Mouse (Mus musculus) lung, embryonic 16.5 days (tissue): ENCODE data around the gene Bmpr2. TPM values are rescaled to one million over a fixed set of nuclear protein-coding genes. Genes with fewer than 3 reads are reported as not detected.

Experiments used
- ATAC-seq: fragments of 200-750 bp; cut with Nextera tagmentation; 2 replicates; pipeline ENCODE4 v1.8.0; 2017; ENCODE audit warnings: low read depth, mild to moderate bottlenecking, moderate library complexity
- H3K27ac ChIP-seq: fragments of 300-500 bp; sonication (generic); 2 replicates; pipeline ENCODE4 v1.5.1; 2014; ENCODE audit warnings: mild to moderate bottlenecking, control low read depth, low read length
- H3K27me3 ChIP-seq: fragments of 300-500 bp; sonication (generic); 2 replicates; pipeline ENCODE4 v1.6.1; 2014; ENCODE audit warnings: low read depth, low read length, mixed read lengths; ENCODE audit not compliant: control insufficient read depth, insufficient read depth
- H3K36me3 ChIP-seq: fragments of 300-500 bp; sonication (generic); 2 replicates; pipeline ENCODE4 v1.6.1; 2014; ENCODE audit warnings: low read length; ENCODE audit not compliant: control insufficient read depth, insufficient read depth
- H3K4me1 ChIP-seq: fragments of 300-500 bp; sonication (generic); replicated peaks from 2 replicates; pipeline ENCODE4 v1.6.1; 2014; ENCODE audit warnings: low read length, mixed read lengths; ENCODE audit not compliant: control insufficient read depth, insufficient read depth
- H3K4me2 ChIP-seq: fragments of 300-500 bp; sonication (generic); 2 replicates; pipeline ENCODE4 v1.6.1; 2014; ENCODE audit warnings: low read depth, low read length, control low read depth
- H3K4me3 ChIP-seq: fragments of 300-500 bp; sonication (generic); 2 replicates; pipeline ENCODE4 v1.5.1; 2014; ENCODE audit warnings: mild to moderate bottlenecking, low read length, control low read depth
- H3K9ac ChIP-seq: fragments of 300-500 bp; sonication (generic); 2 replicates; pipeline ENCODE4 v1.6.1; 2014; ENCODE audit warnings: low read length, control low read depth
- H3K9me3 ChIP-seq: fragments of 300-500 bp; sonication (generic); 2 replicates; pipeline ENCODE4 v1.6.1; 2016; ENCODE audit warnings: low read length; ENCODE audit not compliant: control insufficient read depth
- WGBS: fragments of 180-500 bp; shearing (Covaris S2); extraction: QIAGEN DNeasy Blood & Tissue Kit; methylation state at CpG from one replicate; pipeline ENCODE4 v1.1.7; 2014; 5-methylcytosine and 5-hydroxymethylcytosine counted together
- polyA plus RNA-seq: library from polyadenylated mRNA; unstranded; fragments of >200 nt; fragmentation: Nextera tagmentation; extraction: Ambion mirVana; gene quantifications from 2 replicates; pipeline ENCODE4 v1.2.1, GENCODE M21; 2015

Bmpr2 gene
- polyA plus RNA-seq, 1 experiment from 2014 or later: 9.4 TPM

DNA sequence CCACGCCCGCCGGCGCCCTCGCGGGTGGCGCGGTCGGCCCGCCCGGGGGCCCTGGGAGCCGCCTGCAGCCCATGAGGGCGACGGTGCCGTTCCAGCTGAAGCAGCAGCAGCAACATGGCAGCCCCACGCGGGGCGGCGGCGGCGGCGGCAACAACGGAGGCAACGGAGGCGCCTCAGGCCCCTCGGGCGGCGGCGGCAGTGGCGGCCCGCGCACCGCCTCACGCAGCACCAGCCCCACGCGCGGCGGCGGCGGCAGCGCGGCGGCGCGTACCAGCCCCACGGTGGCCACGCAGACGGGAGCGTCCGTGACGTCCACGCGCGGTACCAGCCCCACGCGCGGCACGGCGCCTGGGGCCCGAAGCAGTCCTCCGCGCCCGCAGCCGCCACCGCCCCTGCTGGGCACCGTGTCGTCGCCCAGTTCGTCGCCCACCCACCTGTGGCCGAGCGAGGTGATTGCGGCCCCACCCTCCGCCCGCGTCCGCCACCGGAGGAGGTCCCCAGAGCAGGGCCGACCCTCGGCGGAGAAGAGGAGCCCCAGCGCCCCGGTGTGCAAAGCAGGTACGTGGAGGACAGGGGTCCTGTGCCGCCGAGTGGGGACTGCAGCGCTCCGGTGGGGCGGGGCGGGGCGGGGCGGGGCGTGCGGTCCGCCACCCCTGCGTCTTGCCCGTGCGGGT lies 150.1 kb downstream of the Bmpr2 start:
- no peaks in the 10 kb centered on the region for H3K27me3 ChIP-seq
- peak; percentile 25 for ATAC-seq
- peak overlapping the region; percentile 65 for H3K4me2 ChIP-seq
- WGBS: under 1% methylated on average over 84 of the region's 98 CpGs
- H3K9me3 ChIP-seq: no peaks in the 10 kb centered on the region
- peak overlapping the region; percentile 96 for H3K4me3 ChIP-seq
- H3K27ac ChIP-seq: peak overlapping the region; percentile 94
- H3K4me1 ChIP-seq: peaks cover 24% of the 10 kb centered on the region
- H3K36me3 ChIP-seq: no peaks in the 10 kb centered on the region
- H3K9ac ChIP-seq: peak overlapping the region; percentile 94

DNA sequence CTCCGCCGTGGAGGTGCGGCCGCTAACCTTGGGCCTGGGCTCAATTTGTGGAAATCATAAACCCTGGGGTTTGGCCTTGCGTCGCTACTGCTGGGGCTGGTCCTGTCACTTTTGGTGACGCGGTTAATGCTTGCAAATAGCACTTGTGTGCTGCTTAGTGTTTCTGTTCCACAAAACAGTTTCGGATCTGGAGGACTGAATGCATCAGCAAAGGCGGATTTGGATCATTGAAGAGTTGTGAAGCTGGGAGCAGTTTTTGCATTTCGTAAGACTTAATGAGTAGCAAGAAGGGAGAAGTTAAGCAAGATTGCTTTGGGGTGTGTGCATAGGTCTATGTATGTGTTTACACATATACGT lies 150.6 kb downstream of the Bmpr2 start:
- Histone ChIP-seq H3K4me3 (peak overlapping the region; percentile 96), H3K4me1 (peaks cover 24% of the 10 kb centered on the region), H3K4me2 (peak overlapping the region; percentile 65), H3K9me3 (no peaks in the 10 kb centered on the region), H3K27ac (peak overlapping the region; percentile 94), H3K36me3 (no peaks in the 10 kb centered on the region), H3K27me3 (no peaks in the 10 kb centered on the region), H3K9ac (peak overlapping the region; percentile 94)
- ATAC-seq: no peak
- WGBS: 3% methylated on average over 12 of the region's 12 CpGs

DNA sequence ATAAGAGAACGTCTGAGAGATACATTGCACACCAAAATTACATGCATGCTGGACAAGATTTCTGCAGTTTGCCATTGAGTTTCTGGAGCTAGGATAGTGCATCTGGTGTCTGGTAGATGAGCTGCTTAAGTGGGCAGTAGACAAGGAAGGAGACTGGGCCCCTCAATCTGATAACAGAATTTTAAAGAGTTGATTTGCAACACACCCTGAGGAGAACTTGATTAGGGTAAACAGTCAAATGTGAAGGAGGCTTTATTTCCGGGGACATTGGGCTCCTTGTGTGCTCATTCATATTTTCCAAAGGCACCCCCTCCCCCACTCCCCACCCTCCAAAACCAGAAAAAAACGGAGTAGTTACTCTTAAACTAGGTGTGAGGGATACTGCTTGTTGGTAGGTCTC lies 151.6 kb downstream of the Bmpr2 start:
- ATAC-seq: no peak

DNA sequence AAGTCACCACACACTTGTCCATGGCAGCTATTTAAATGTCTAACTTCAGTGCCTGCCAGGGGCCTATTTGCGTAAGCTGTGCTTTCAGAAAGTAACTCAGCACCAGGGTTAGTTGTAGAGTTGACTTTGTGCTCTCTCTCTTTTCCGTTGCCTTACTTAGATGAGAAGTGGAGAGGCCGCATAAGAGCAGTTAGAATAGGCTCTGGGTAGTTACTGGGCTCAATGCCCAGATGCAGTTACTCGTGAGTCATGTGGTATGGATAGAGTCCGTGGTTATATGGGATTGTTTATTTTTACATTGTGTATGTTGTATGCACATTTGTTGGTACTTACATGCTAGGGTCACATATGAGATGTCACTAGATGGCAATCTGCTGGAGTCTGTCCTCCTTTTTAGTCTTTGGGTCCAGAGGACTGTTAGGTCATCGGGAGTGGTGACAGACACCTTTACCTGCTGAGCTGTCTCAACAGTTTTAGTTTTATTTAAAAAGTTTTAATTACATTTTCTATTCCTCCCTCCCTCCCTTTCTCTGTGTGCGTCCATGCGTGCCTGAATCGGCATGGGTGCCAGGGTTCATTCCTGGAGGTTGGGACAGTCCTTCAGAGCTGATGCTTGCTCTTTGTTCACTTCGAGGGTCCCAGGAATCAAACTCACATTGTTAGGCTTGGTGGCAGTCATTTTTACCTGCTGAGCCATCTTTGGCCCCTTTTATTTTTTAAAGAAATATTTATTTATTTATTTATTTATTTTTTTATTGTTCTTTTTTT lies 152.8 kb downstream of the Bmpr2 start:
- H3K4me1 ChIP-seq: peaks cover 24% of the 10 kb centered on the region
- H3K27ac ChIP-seq: peak overlapping the region; percentile 78
- no peak overlapping the region; the same call in 1 of the 2 replicates for H3K9ac ChIP-seq
- peak; percentile 39 for ATAC-seq
- H3K27me3 ChIP-seq: no peaks in the 10 kb centered on the region
- no peaks in the 10 kb centered on the region for H3K36me3 ChIP-seq
- peak overlapping the region; percentile 96 for H3K4me3 ChIP-seq
- H3K9me3 ChIP-seq: no peaks in the 10 kb centered on the region
- peak overlapping the region; percentile 65 for H3K4me2 ChIP-seq
- WGBS: 50% methylated on average over 10 of the region's 10 CpGs

More for the DNA sequence above, 151.6 kb downstream of the Bmpr2 start:
- peak overlapping the region; percentile 24; the same call in 1 of the 2 replicates for H3K27ac ChIP-seq
- 47% methylated on average over 3 of the region's 3 CpGs for WGBS
- H3K4me2 ChIP-seq: peak overlapping the region; percentile 65
- H3K36me3 ChIP-seq: no peaks in the 10 kb centered on the region
- peak overlapping the region; percentile 94 for H3K9ac ChIP-seq
- H3K4me3 ChIP-seq: peak overlapping the region; percentile 96
- H3K4me1 ChIP-seq: peaks cover 24% of the 10 kb centered on the region
- no peaks in the 10 kb centered on the region for H3K9me3 ChIP-seq
- H3K27me3 ChIP-seq: no peaks in the 10 kb centered on the region

DNA sequence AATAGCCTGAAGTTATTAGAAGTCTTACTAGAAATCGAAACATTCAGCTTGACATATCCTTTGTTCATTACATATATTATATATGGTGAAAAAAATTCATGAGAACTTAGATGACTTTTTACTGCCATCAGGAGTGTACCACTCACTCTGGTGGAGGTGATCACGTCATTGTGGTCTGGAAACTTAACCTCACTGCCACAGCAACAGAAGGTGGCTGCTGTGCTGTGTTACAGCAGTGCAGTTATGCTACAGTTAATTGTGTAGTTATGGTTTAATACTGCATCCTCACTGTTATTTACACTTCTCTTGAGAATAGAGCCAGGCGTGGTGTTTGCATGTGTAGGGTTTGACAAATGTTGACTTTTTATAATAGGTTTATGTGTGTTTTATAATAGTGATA lies 154.2 kb downstream of the Bmpr2 start:
- H3K27me3 ChIP-seq: no peaks in the 10 kb centered on the region
- H3K27ac ChIP-seq: no peak overlapping the region
- no peak for ATAC-seq
- H3K9ac ChIP-seq: no peak overlapping the region
- no peak overlapping the region for H3K4me3 ChIP-seq
- H3K36me3 ChIP-seq: peaks cover 2% of the 10 kb centered on the region; the same call in 1 of the 2 replicates
- 64% methylated on average over 3 of the region's 3 CpGs for WGBS
- H3K4me2 ChIP-seq: no peak overlapping the region
- peaks cover under 1% of the 10 kb centered on the region; the same call in 1 of the 2 replicates for H3K9me3 ChIP-seq
- peaks cover 24% of the 10 kb centered on the region for H3K4me1 ChIP-seq

DNA sequence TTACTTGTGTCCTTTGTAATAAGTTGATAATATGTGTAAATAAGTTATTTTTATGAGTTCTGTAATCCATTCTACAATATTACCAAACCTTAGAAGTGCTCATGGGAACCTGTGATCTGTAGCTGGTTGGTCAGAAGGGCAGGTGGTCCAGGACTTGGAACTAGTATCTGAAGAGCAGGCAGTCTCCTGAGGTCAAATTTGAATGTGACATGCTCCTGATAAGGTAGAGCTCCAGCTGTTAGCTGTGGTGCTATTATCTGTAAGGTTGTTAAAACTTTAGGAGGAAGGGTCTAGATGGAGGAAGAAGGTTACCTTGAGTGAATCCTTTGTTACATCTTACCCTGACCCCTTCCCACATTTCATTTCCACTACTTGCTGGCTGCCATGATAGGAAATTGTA lies 154.9 kb downstream of the Bmpr2 start:
- ATAC-seq: no peak
- H3K9ac ChIP-seq: no peak overlapping the region
- H3K27me3 ChIP-seq: no peaks in the 10 kb centered on the region
- peaks cover 5% of the 10 kb centered on the region; the same call in 1 of the 2 replicates for H3K36me3 ChIP-seq
- no peak overlapping the region for H3K4me2 ChIP-seq
- H3K4me1 ChIP-seq: peaks cover 24% of the 10 kb centered on the region
- H3K9me3 ChIP-seq: peaks cover 4% of the 10 kb centered on the region; the same call in 1 of the 2 replicates
- H3K4me3 ChIP-seq: no peak overlapping the region
- no peak overlapping the region for H3K27ac ChIP-seq

DNA sequence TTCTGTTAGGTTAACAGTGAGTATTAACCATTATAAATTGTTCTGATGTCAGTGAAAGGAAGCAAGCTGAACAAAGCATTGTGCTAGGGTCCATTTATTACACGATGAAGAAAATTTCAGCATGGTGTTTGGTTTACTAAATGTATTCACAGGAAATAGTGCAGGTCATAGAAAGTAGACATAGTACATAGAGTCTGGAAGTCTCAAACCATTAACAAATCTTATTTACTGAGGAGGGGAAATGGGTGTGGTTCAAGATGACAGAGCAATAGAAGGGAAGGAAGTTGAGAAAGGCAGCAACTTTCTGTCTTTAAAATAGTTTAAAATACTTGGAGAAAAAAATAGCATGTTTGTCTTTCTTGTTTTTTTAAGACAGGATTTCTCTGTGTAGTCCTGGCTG lies 160.0 kb downstream of the Bmpr2 start:
- no peak overlapping the region for H3K4me2 ChIP-seq
- ATAC-seq: peak; percentile 61
- no peak overlapping the region for H3K9ac ChIP-seq
- H3K9me3 ChIP-seq: peaks cover 4% of the 10 kb centered on the region; the same call in 1 of the 2 replicates
- H3K27me3 ChIP-seq: no peaks in the 10 kb centered on the region
- peaks cover 5% of the 10 kb centered on the region; the same call in 1 of the 2 replicates for H3K36me3 ChIP-seq
- 42% methylated on average over 1 of the region's 1 CpGs for WGBS
- 0 out of 2 replicates have a peak, but pooled peaks cover 2% of the 10 kb centered on the region for H3K4me1 ChIP-seq
- no peak overlapping the region for H3K4me3 ChIP-seq
- 0 out of 2 replicates have a peak overlapping the region, but pooled peaks have one; percentile 5 for H3K27ac ChIP-seq

DNA sequence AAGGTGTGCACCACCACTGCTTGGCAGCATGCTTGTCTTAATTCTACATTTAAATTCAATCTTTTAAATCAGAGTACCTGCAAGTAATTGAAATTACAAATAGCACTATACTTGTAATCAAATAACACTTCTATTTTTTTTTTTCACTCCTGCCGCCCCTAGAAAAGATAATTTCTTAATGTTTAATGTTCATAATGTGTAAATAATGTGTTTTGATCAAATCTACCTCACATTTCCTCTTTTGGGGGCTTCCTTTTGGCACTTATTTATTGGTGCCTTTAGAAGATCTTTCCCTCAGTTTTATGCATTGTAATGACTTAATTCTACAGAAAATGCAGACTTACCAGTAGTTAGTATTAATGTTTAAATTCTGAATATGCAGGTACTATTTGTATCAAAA lies 160.5 kb downstream of the Bmpr2 start:
- Histone ChIP-seq H3K4me1 (0 out of 2 replicates have a peak, but pooled peaks cover 2% of the 10 kb centered on the region), H3K36me3 (peaks cover 5% of the 10 kb centered on the region; the same call in 1 of the 2 replicates), H3K27me3 (no peaks in the 10 kb centered on the region), H3K4me3 (no peak overlapping the region), H3K27ac (no peak overlapping the region), H3K4me2 (no peak overlapping the region), H3K9me3 (peaks cover 4% of the 10 kb centered on the region; the same call in 1 of the 2 replicates), H3K9ac (no peak overlapping the region)
- WGBS: 70% methylated on average over 1 of the region's 1 CpGs
- no peak for ATAC-seq

DNA sequence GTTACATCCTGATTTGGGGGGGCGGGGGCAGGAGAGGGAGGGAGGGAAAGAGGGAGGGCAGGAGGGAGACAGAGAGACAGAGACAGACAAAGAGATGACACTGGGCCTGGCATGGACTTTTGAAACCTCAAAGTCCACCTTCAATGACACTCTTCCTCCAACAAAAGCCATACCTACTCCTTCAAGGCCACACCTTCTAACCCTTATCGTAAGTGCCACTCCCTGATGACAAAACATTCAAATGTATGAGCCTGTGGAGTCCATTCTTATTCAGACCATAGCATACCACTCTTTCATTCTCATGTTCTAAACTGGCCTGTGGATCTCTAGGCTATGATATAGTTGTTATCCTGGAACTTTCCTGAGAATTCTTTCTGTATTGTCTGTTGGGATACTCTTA lies 161.2 kb downstream of the Bmpr2 start:
- no peaks in the 10 kb centered on the region for H3K27me3 ChIP-seq
- WGBS: 82% methylated on average over 2 of the region's 2 CpGs
- no peak for ATAC-seq

More for the DNA sequence above, 161.2 kb downstream of the Bmpr2 start:
- H3K4me2 ChIP-seq: no peak overlapping the region
- peaks cover 5% of the 10 kb centered on the region; the same call in 1 of the 2 replicates for H3K36me3 ChIP-seq
- no peak overlapping the region for H3K27ac ChIP-seq
- no peak overlapping the region for H3K9ac ChIP-seq
- no peak overlapping the region for H3K4me3 ChIP-seq
- peaks cover 4% of the 10 kb centered on the region; the same call in 1 of the 2 replicates for H3K9me3 ChIP-seq
- H3K4me1 ChIP-seq: 0 out of 2 replicates have a peak, but pooled peaks cover 2% of the 10 kb centered on the region
